Mouse (Mus musculus) liver, embryonic 15.5 days (tissue): ENCODE data around the gene Socs2. TPM values are rescaled to one million over a fixed set of nuclear protein-coding genes. Genes with fewer than 3 reads are reported as not detected.

Experiments used
- ATAC-seq: fragments of 200-750 bp; cut with Nextera tagmentation; 2 replicates; pipeline ENCODE4 v1.8.0; 2017; ENCODE audit warnings: moderate number of reproducible peaks, mild to moderate bottlenecking, moderate library complexity; ENCODE audit not compliant: insufficient read depth
- H3K27ac ChIP-seq: fragments of 300-500 bp; sonication (generic); replicated peaks from 2 replicates; pipeline ENCODE4 v1.5.1; 2015; ENCODE audit warnings: mild to moderate bottlenecking, inconsistent platforms
- H3K27me3 ChIP-seq: fragments of 300-500 bp; sonication (generic); 2 replicates; pipeline ENCODE4 v1.6.1; 2015; ENCODE audit warnings: mild to moderate bottlenecking, inconsistent platforms
- H3K36me3 ChIP-seq: fragments of 300-500 bp; sonication (generic); replicated peaks from 2 replicates; pipeline ENCODE4 v1.6.1; 2015; ENCODE audit warnings: moderate library complexity, mild to moderate bottlenecking, inconsistent platforms
- H3K4me1 ChIP-seq: fragments of 300-500 bp; sonication (generic); replicated peaks from 2 replicates; pipeline ENCODE4 v1.6.1; 2015; ENCODE audit warnings: inconsistent platforms
- H3K4me2 ChIP-seq: fragments of 300-500 bp; sonication (generic); 2 replicates; pipeline ENCODE4 v1.6.1; 2015; ENCODE audit warnings: moderate library complexity, mild to moderate bottlenecking, inconsistent platforms
- H3K4me3 ChIP-seq: fragments of 300-500 bp; sonication (generic); replicated peaks from 2 replicates; pipeline ENCODE4 v1.5.1; 2015; ENCODE audit warnings: mild to moderate bottlenecking, inconsistent platforms
- H3K9ac ChIP-seq: fragments of 300-500 bp; sonication (generic); 2 replicates; pipeline ENCODE4 v1.6.1; 2015; ENCODE audit warnings: moderate library complexity, mild to moderate bottlenecking, inconsistent platforms
- H3K9me3 ChIP-seq: fragments of 300-500 bp; sonication (generic); replicated peaks from 2 replicates; pipeline ENCODE4 v1.6.1; 2016; ENCODE audit warnings: inconsistent platforms
- WGBS: fragments of 180-500 bp; shearing (Covaris S2); methylation state at CpG from one replicate; pipeline ENCODE4 v1.1.7; 2015; ENCODE audit warnings: mixed read lengths; ENCODE audit not compliant: insufficient replicate concordance; 5-methylcytosine and 5-hydroxymethylcytosine counted together
- polyA plus RNA-seq: library from polyadenylated mRNA; unstranded; fragments of >200 nt; fragmentation: Nextera tagmentation; extraction: Ambion mirVana; gene quantifications from 2 replicates; pipeline ENCODE4 v1.2.1, GENCODE M21; 2015

Socs2 gene
- polyA plus RNA-seq, 1 experiment from 2014 or later = 6.0 TPM

- H3K9ac ChIP-seq = no peak overlapping the region
- H3K27ac ChIP-seq = no peak overlapping the region
- H3K36me3 ChIP-seq = no peaks in the 10 kb centered on the region
- H3K27me3 ChIP-seq = no peaks in the 10 kb centered on the region
- no peak overlapping the region for H3K4me3 ChIP-seq
- H3K4me2 ChIP-seq = no peak overlapping the region
- ATAC-seq = no peak
- 54% methylated on average over 5 of the region's 5 CpGs for WGBS
- H3K4me1 ChIP-seq = no peaks in the 10 kb centered on the region
- H3K9me3 ChIP-seq = no peaks in the 10 kb centered on the region
Measured at GRCm38 (mm10) chr10:95337589-95337988, 79.4 kb downstream of the Socs2 start.

- 28% methylated on average over 4 of the region's 4 CpGs for WGBS
- Histone ChIP-seq H3K4me2 (no peak overlapping the region), H3K9ac (no peak overlapping the region), H3K36me3 (no peaks in the 10 kb centered on the region), H3K4me3 (no peak overlapping the region), H3K27ac (no peak overlapping the region), H3K9me3 (no peaks in the 10 kb centered on the region), H3K4me1 (no peaks in the 10 kb centered on the region), H3K27me3 (no peaks in the 10 kb centered on the region)
- ATAC-seq = no peak
Measured at GRCm38 (mm10) chr10:95336781-95337544, 80.0 kb downstream of the Socs2 start.

Other genes with a start within 250 kb of the Socs2 start
- 3.6 and 4.2 TPM in 2 replicates for gene Cradd, start 93.0 kb downstream of the Socs2 start, polyA plus RNA-seq
- gene Mrpl42, start 84.8 kb upstream of the Socs2 start, polyA plus RNA-seq = 139 and 157 TPM in 2 replicates
- 124 and 132 TPM in 2 replicates for gene Ube2n, start 98.0 kb upstream of the Socs2 start, polyA plus RNA-seq
- gene Nudt4, start 147.0 kb upstream of the Socs2 start, polyA plus RNA-seq = 85.3 and 87.5 TPM in 2 replicates